Comparison of ENCODE assay signal across 21 mouse cellular contexts in the genomic region with DNA sequence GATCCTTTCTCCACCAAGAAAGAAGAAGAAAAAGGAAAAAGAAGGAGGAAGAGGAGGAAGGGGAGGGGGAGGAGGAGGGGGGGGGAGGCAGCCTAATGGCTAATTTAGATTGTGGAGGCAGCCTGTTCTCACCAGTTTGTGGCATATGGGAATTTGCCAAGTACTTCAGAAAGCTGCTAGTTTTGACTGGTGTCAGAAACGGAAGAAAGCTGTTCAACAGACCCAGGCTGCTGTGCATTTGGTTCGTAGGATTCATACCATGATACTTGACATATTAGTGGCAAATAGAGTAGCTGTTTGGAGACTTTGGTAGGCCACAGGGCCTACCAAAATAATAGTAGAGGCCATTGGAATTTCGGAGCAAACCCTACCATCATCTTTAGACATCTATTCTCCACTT. TPM values are rescaled to one million over a fixed set of nuclear protein-coding genes. Genes with fewer than 3 reads are reported as not detected.
DNase-seq lines count a peak whose midpoint lies in the region; ATAC-seq and TF ChIP-seq lines count a peak whose summit lies in the region.
"Had no signal": no experiment of that assay in that cellular context is flagged by ENCODE, and none has a peak within 500 bp of the region (broad histone marks: within the 10 kb centered on the region; RNA-seq: fewer than 3 reads in every experiment).

No protein-coding gene starts in this region.

- no peak for TF ChIP-seq EP300 in heart, adult 2 months (IDR thresholded peaks at IDR 0.05; ENCODE audit: insufficient read depth, low read depth, low read length)

- H3K36me3 ChIP-seq in lung, embryonic 14.5 days (ENCODE audit: insufficient read depth), result no peaks in the 10 kb centered on the region
- no peaks in the 10 kb centered on the region for H3K36me3 ChIP-seq in heart, adult 2 months (ENCODE audit: control insufficient read depth, insufficient read depth, low read length)
- H3K36me3 ChIP-seq: embryonic facial prominence, embryonic 15.5 days; forebrain, embryonic 10.5 days; heart, embryonic 13.5 days; hindbrain, embryonic 15.5 days had no signal

- no peaks in the 10 kb centered on the region for H3K27me3 ChIP-seq in lung, embryonic 14.5 days (ENCODE audit: insufficient read depth, low read length)
- no peaks in the 10 kb centered on the region for H3K27me3 ChIP-seq in heart, adult 2 months (ENCODE audit: control insufficient read depth, insufficient read depth, low read length)
- H3K27me3 ChIP-seq: embryonic facial prominence, embryonic 15.5 days; heart, embryonic 13.5 days; hindbrain, embryonic 15.5 days had no signal

- no peaks in the 10 kb centered on the region for H3K79me2 ChIP-seq in heart, adult 2 months (replicated peaks; ENCODE audit: control insufficient read depth, insufficient read depth, low read length)

- no peak for TF ChIP-seq CTCF in lung, embryonic 14.5 days (IDR thresholded peaks at IDR 0.05; ENCODE audit: low read depth)
- no peak for TF ChIP-seq CTCF in lung, adult 2 months (IDR thresholded peaks at IDR 0.05; ENCODE audit: insufficient read depth, low read length)
- no peak for TF ChIP-seq CTCF in brain, embryonic 14.5 days (IDR thresholded peaks at IDR 0.05; ENCODE audit: borderline replicate concordance, extremely low read depth, insufficient read depth, insufficient read length)
- TF ChIP-seq CTCF in heart, adult 2 months (IDR thresholded peaks at IDR 0.05), result no peak

- 62% methylated on average over 3 of the region's 3 CpGs for WGBS in lung, embryonic 14.5 days
- 64% methylated on average over 3 of the region's 3 CpGs for WGBS in lung, adult 2 months
- 76% methylated on average over 3 of the region's 3 CpGs for WGBS in heart, adult 2 months

- no peaks in the 10 kb centered on the region for H3K9me3 ChIP-seq in lung, embryonic 14.5 days (ENCODE audit: low read depth, low read length)
- H3K9me3 ChIP-seq: embryonic facial prominence, embryonic 15.5 days; heart, embryonic 13.5 days; hindbrain, embryonic 15.5 days had no signal

- no peak overlapping the region for H3K4me3 ChIP-seq in lung, embryonic 14.5 days (ENCODE audit: low read depth, low read length)
- H3K4me3 ChIP-seq in lung, adult 2 months (replicated peaks; ENCODE audit: extremely low read depth, low read depth, low read length), result no peak overlapping the region
- no peak overlapping the region for H3K4me3 ChIP-seq in heart, adult 2 months
- H3K4me3 ChIP-seq: embryonic facial prominence, embryonic 15.5 days; erythroblast, embryonic 14.5 days; forebrain, embryonic 10.5 days; gastrocnemius, adult 2 months; heart, embryonic 13.5 days; hindbrain, embryonic 15.5 days had no signal

- ATAC-seq in lung, embryonic 14.5 days (ENCODE audit: insufficient read depth), result no peak

- no peaks in the 10 kb centered on the region for H3K4me1 ChIP-seq in lung, embryonic 14.5 days (ENCODE audit: insufficient read depth)
- H3K4me1 ChIP-seq in lung, adult 2 months (ENCODE audit: control insufficient read depth, insufficient read depth, low read length), result no peaks in the 10 kb centered on the region
- H3K4me1 ChIP-seq in heart, adult 2 months (ENCODE audit: control insufficient read depth, insufficient read depth, low read length), result no peaks in the 10 kb centered on the region; the same call in 1 of the 2 replicates
- H3K4me1 ChIP-seq: embryonic facial prominence, embryonic 15.5 days; forebrain, embryonic 10.5 days; hindbrain, embryonic 15.5 days had no signal

- TF ChIP-seq POLR2A in lung, adult 2 months (IDR thresholded peaks at IDR 0.05; ENCODE audit: borderline replicate concordance, extremely low read depth, low read depth, low read length), result no peak
- TF ChIP-seq POLR2A in brain, embryonic 14.5 days (IDR thresholded peaks at IDR 0.05; ENCODE audit: borderline replicate concordance, extremely low read depth, insufficient read depth, insufficient read length, poor library complexity, severe bottlenecking), result no peak
- no peak for TF ChIP-seq POLR2A in heart, adult 2 months (IDR thresholded peaks at IDR 0.05; ENCODE audit: insufficient read depth, low read depth, low read length)

- no peak overlapping the region for H3K9ac ChIP-seq in lung, embryonic 14.5 days
- H3K9ac ChIP-seq in heart, adult 2 months (ENCODE audit: low read depth, low read length), result no peak overlapping the region
- H3K9ac ChIP-seq: embryonic facial prominence, embryonic 15.5 days; heart, embryonic 13.5 days; hindbrain, embryonic 15.5 days had no signal

- peak; percentile 23 for DNase-seq in kidney, adult 9 months
- no peak for DNase-seq in kidney, postnatal 4 days
- peak; percentile 70 for DNase-seq in lung, embryonic 14.5 days
- DNase-seq in lung, adult 2 months, result no peak
- DNase-seq in brain, adult 2 months (ENCODE audit: low read depth, low spot score), result peak; percentile 32
- DNase-seq in brain, embryonic 14.5 days (ENCODE audit: low read depth), result peak; percentile 41
- DNase-seq in heart, adult 2 months, result no peak
- DNase-seq: adrenal gland, adult 2 months; adrenal gland, postnatal 25 days; cerebellum, adult 11 months; cerebellum, adult 8-10 months; cerebellum, postnatal 14 days; embryo, embryonic 11 days; gastrocnemius, adult 2 months; gastrocnemius, postnatal 25 days; heart, postnatal 36 days had no signal

- no peak overlapping the region for H3K4me2 ChIP-seq in lung, embryonic 14.5 days
- H3K4me2 ChIP-seq: embryonic facial prominence, embryonic 15.5 days; heart, embryonic 13.5 days; hindbrain, embryonic 15.5 days had no signal

- H3K27ac ChIP-seq in lung, embryonic 14.5 days (ENCODE audit: low read depth), result no peak overlapping the region
- H3K27ac ChIP-seq in heart, adult 2 months, result no peak overlapping the region
- H3K27ac ChIP-seq: embryonic facial prominence, embryonic 15.5 days; forebrain, embryonic 10.5 days; gastrocnemius, adult 2 months; heart, embryonic 13.5 days; hindbrain, embryonic 15.5 days had no signal

- intact Hi-C loops in heart, adult 2 months (cut with DNase I), result no loop called here

RNA-seq across cellular contexts. Expression of gene Zfand5, which starts 53.3 kb away (rescaled TPM):
- 106 and 110 TPM in 2 replicates for polyA plus RNA-seq in lung, embryonic 14.5 days (2014; fragmentation: Nextera tagmentation; extraction: Ambion mirVana)
- 15.6 and 20.0 TPM in 2 replicates for polyA plus RNA-seq in lung, adult 2 months (2012; rRNA removed)
- 89.8 and 105 TPM in 2 replicates for polyA plus RNA-seq in brain, embryonic 14.5 days (2012; rRNA removed)
- 100 to 1,000 TPM; 114 to 131 TPM for total RNA-seq in heart, adult 2 months (2021)
- 27.4 and 66.6 TPM in 2 replicates for polyA plus RNA-seq in heart, adult 2 months (2012; rRNA removed)

Comparison
In these comparisons a context has a peak if more than half of its experiments do, and no peak if none do; other contexts are left out.
1. DNase-seq: peak in kidney, adult 9 months (single experiment), lung, embryonic 14.5 days (single experiment), brain, adult 2 months (single experiment) and brain, embryonic 14.5 days (single experiment); none in kidney, postnatal 4 days (0 of 2), lung, adult 2 months (single experiment) and heart, adult 2 months (0 of 2).